Mouse (Mus musculus): ENCODE data around the gene Sult6b2. TPM values are rescaled to one million over a fixed set of nuclear protein-coding genes. Genes with fewer than 3 reads are reported as not detected.

Sult6b2 gene
- not detected for polyA plus RNA-seq (2017; shearing (Covaris generic))

DNA sequence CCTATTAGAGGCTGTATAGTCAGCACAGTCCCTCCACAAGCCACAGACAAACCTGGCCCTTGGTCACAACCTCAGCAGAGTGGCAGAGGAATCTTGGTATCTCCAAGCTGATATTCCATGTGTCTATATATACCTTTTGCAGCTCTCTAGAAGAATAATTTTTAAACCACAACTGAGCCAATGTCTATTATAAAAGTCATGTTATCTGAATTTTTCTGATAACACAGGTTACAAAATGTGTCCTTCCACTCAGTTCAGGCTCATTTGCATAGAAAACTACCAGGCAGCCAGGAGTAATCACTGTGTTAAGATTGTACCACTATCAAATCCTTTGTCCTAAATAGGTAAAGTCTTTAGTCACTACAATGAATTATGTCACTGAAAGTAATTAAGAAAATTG is at the start of gene Sult6b2:
Gene Sult6b2 (minus strand): TSS at position 101 of the 400 bp plus-strand sequence.
- no peak for ATAC-seq

DNA sequence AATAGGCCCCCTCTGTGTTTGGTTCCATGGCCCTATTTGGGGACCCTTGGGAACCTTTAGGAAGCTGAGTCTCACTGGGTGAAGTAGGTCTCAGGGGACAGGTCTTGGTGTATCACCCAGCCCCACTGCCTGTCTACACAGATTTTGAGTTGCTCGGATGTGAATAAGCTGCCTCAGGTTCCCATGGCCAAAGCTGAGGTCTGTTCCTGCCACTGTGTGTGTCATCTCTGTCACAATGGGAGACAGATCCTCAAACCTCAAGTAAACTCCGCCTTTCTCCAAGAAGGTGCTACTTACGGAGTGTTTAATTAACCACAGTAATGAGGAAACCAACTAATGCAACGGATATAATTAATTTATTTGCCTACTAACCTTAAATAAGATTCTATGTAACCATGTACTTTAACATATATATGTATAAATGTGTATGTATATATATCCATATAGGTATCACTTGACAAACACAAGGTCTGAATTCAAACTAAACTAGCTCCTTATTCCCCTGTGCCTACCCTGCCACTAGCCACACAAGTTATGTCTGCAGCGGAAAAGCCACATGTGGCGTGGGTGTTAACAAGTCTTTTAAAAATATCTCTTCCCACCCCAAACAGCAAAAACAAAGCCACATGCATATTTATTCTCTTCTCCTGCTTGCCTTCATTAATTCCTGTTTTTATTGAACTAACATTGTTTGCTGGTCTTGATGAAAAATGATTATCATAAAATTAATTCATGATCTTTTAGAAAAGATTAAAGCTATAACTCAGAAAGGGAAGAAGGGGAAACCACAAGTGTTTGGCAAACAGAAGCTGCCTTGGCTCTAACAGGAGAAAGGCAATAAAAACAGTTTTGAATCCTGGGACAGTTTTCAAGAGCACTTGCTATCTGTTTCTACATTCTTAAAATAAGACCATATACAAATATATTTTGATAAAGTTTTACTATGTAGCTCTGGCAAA is 48.4 kb upstream of the Sult6b2 start:
- no peak for ATAC-seq

GRCm38 (mm10) chr6:142850436-142850835 is 46.1 kb upstream of the Sult6b2 start:
- ATAC-seq = no peak

DNA sequence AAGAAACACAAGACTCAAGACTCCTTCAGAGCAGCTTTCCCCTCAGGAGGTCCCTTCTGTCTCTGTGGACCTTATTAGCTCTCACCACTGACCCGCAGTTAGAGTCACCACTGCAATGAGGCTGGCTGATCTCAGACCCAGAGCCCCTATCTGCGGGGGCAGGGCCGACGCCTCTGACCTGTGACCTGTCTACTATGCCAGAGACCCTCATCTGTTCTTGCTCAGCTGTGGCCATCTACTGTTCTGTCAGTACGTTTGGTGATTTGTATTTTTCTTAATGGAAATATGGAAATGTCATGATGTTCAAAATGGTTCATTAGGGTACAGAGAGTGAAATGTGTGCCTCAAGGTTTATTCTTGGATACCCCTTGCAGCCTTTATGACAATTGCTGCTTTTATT is 45.0 kb upstream of the Sult6b2 start:
- no peak for ATAC-seq

- ATAC-seq = no peak
Observed at GRCm38 (mm10) chr6:142847914-142848674, 43.8 kb upstream of the Sult6b2 start.

- ATAC-seq = no peak
Observed at GRCm38 (mm10) chr6:142846855-142847254, 42.6 kb upstream of the Sult6b2 start.

DNA sequence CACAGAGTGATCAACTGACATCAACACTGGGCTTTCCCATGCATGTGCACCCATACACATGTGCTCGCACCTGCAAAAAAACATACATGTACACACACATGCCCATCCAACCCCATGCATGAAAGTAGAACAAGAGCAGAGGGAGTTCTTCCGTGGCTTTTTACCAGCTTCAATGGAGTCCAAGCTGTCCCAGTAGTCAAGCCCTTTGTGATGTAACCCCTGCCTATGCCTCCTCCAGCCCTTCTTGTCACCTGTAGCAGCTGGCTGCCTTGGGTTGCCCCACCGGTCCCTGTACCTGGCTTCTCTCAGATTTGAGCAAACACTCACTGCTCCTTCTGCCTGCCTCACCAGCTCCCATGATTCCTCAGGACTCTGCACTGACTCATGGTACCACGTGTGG is 40.8 kb upstream of the Sult6b2 start:
- ATAC-seq = no peak

DNA sequence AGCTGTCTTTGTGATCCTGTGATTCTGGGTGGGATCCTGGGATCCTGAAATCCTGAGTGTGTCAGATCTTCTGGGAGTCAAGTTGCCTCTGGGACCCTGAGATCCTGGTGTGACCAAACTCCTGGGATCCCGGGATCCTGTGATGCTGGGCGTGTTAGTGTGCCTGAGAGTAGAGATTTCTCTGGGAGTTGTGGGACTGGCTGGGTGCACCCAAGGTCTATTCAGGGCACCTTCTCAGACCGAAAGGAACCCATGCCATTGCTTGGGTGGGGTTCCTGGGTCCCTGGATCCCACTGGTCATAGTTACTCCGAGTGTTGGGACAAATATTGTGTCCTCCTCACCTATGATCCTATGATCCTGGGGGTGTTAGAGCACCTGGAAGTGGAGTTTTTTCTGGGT is 39.8 kb upstream of the Sult6b2 start:
- ATAC-seq = no peak

GRCm38 (mm10) chr6:142838501-142838900 is 34.2 kb upstream of the Sult6b2 start:
- ATAC-seq = no peak

- no peak for ATAC-seq
Observed at GRCm38 (mm10) chr6:142837326-142837725, 33.0 kb upstream of the Sult6b2 start.

DNA sequence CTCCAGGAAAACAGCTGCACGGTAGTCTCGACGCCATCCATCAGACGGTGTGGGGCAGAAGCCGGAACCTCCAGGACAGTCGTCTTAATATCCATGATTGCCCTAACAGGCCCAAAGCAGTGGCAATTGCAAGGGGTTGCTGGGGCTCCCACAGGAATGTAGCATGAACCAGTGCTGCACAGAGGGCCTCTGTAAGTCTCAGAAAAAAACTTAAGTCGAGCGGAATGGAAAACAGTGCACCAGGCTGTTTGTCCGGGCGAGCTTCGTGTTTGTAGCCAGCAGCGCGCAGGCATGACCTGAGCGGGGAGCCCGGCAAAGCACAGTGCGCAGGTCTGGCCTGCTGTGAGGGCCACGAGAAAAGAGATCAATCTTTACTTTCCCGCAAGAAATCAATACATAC is 31.4 kb upstream of the Sult6b2 start:
- ATAC-seq = no peak

- peak; percentile 54 for ATAC-seq
Observed at GRCm38 (mm10) chr6:142834911-142835310, 30.6 kb upstream of the Sult6b2 start.

GRCm38 (mm10) chr6:142831706-142832105 is 27.4 kb upstream of the Sult6b2 start:
- no peak for ATAC-seq

GRCm38 (mm10) chr6:142831243-142831642 is 26.9 kb upstream of the Sult6b2 start:
- peak; percentile 67 for ATAC-seq

GRCm38 (mm10) chr6:142830221-142830620 is 25.9 kb upstream of the Sult6b2 start:
- ATAC-seq = no peak

GRCm38 (mm10) chr6:142825449-142825848 is 21.1 kb upstream of the Sult6b2 start:
- no peak for ATAC-seq

DNA sequence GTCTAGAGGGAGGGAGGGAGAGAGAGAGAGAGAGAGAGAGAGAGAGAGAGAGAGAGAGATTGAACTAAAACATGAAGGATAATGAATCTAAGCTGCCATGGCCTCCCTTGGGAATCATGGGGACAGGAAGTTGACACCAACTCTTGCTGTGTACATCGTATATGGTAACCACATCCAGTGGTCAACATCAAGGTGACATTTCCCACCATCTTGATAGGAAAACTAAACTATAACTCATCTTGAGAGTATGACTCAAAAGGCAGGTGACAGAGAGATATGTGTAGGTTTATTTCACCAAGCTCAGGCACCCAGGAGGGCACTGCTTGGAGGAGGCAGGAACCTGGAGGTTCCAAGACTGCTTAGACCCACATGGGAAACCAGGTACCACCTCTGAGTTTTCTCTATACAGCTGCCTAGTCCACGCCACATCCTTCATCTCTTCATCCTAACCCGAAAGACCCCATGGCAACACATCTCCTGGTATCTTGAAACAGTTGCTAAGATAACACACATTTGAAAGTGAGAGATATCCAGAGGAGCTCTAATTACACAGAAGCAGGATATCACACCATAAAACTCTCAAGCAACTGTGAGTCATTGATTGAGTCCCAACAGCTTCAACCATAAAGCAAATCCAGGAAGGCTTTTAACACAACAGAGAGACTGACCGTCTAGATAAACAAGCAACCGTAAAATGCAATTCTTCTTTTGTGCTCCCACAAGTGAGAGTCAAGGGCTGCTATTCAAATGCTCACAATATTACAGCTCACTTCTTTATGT is 18.9 kb upstream of the Sult6b2 start:
- ATAC-seq = peak; percentile 53

DNA sequence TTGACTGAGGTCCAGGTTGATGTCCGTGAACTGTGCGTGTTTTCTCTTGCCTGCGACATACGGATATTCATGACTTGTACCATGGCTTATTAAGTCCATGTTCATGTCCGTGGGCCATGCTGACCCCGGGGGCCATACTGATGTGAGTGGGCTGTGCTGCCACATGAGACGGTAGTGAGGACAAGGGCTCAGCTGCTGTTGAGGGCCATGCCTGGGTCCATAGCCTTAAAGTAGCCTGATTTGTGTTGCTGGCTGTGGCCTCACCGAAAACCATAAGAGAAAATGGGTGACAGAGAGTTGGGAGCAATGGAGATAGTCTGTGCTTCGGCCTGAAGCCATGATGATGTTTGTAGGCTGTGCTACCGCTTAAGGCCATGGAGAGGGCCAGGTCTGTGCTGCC is 14.0 kb upstream of the Sult6b2 start:
- no peak for ATAC-seq

GRCm38 (mm10) chr6:142815513-142815912 is 11.2 kb upstream of the Sult6b2 start:
- no peak for ATAC-seq

DNA sequence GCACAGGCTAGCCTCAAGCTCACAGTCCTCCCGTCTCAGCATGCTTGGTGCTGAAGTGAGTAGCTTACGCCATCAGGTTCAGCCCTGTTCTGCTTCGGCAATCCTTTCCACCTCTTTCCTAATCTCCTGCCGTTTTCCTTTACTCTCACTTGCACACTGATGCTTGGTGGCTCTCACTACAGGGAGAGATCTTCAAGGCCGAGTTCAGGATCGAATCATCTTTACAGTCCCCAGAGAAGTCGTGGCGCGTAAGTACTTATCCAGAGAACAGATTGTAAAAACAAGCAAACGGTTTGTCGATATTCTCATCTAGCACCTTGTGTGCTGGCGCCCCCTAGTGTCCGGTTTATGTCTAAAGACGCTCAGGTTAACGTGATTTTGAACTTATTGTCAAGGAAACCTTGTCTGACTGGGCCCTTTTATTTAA is 10.2 kb upstream of the Sult6b2 start:
- ATAC-seq = peak; percentile 86

GRCm38 (mm10) chr6:142814011-142814410 is 9.7 kb upstream of the Sult6b2 start:
- ATAC-seq = no peak

DNA sequence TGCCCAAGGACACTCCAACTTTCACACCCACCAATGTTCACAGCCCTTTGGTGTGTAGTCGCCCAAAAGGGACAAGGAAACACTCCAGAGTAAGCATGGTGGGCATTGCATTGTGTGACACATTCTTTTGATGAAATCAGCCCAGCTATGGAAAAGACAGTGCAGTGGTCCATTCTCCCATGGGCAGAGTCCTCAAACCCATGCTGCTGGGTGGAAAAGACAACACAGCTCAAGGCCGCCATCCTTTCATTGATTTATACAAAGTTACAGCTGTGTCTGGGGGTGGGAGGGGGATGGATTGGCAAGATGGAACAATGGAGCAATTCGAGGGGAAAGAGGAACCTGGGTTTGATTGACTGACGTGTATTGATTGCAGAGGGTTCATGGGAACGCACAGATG is 8.7 kb upstream of the Sult6b2 start:
- no peak for ATAC-seq

DNA sequence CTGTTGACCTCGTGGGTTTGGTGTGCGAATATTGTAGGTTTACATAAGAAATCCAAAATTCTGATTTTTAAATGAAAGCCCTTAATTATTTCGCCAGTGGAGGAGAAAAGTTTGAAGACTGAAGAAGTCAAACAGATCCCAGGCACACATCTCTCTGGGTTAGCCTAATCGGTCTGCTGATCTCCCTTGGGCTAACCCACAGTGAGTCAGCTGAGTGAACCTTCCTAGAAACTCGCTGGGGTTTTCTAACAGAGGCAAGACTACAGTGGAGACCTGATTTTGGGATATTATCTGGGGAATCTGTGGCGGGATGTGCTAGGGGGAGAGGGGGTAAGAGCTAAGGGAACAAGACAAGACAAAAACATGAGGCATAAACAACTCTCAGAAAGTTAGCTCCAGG is 5.9 kb upstream of the Sult6b2 start:
- no peak for ATAC-seq
